Mouse (Mus musculus) gastrocnemius, adult 2 months (tissue): ENCODE measurements at regions not wholly inside any gene's neighbourhood (a gene's known extent, or its start where the extent isn't known, plus 50 kb on each side); places are given as distances from the start of the nearest gene placed in this dataset.
A peak's percentile ranks its signal among the peaks of the same experiment; 100 is the strongest.

Experiments
- DNase-seq: peaks from one replicate; pipeline ENCODE4 v3.0.0; 2022
- H3K27ac ChIP-seq: fragments of 200-600 bp; 2 replicates; pipeline ENCODE4 v1.8.1; 2022; ENCODE audit warnings: mild to moderate bottlenecking
- H3K4me3 ChIP-seq: fragments of 200-600 bp; 2 replicates; pipeline ENCODE4 v1.8.1; 2022; ENCODE audit warnings: mild to moderate bottlenecking, moderate library complexity
- CTCF ChIP-seq: fragments of 200-600 bp; IDR thresholded peaks from 2 replicates; pipeline ENCODE4 v1.8.1; 2022; ENCODE audit warnings: antibody characterized with exemption, mild to moderate bottlenecking, moderate library complexity
- intact Hi-C: fragments of 180-260 bp; cut with DNase I; formaldehyde crosslinking; loops from one replicate; pipeline ENCODE4 v1.15.1; 2025

DNA sequence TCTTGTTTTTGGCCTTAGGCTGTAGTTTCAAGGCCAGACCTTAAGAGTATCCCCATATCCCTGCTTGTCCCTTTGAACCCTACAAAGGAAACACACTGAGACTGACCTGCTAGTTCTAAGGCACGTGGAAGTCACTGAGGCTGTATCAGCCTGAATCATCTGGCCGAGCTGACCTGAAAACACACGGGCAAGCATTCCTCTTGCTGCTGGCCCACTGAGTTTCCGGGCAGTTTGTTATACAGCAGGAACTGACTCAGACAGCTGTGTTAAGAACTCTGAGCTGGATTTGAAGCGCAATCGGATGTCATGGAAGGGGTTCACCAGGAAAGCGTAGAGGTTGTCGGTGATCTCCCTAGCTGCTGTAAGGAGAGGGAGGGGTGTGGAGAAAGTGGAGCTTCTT is 75.9 kb upstream of the Zc3h12a start:
- no peak for DNase-seq
- no peak for TF ChIP-seq CTCF
- intact Hi-C loops = no loop called here
- Histone ChIP-seq H3K27ac (no peak overlapping the region), H3K4me3 (no peak overlapping the region)

GRCm38 (mm10) chr4:125201638-125202325 is 74.1 kb upstream of the Zc3h12a start:
- intact Hi-C loops = no loop called here
- Histone ChIP-seq H3K27ac (no peak overlapping the region), H3K4me3 (no peak overlapping the region)
- DNase-seq = no peak
- TF ChIP-seq CTCF = no peak

- TF ChIP-seq CTCF = no peak
- H3K27ac ChIP-seq = no peak overlapping the region
- intact Hi-C loops = no loop called here
- DNase-seq = no peak
- no peak overlapping the region for H3K4me3 ChIP-seq
Measured at GRCm38 (mm10) chr4:125200762-125201161, 73.1 kb upstream of the Zc3h12a start.

DNA sequence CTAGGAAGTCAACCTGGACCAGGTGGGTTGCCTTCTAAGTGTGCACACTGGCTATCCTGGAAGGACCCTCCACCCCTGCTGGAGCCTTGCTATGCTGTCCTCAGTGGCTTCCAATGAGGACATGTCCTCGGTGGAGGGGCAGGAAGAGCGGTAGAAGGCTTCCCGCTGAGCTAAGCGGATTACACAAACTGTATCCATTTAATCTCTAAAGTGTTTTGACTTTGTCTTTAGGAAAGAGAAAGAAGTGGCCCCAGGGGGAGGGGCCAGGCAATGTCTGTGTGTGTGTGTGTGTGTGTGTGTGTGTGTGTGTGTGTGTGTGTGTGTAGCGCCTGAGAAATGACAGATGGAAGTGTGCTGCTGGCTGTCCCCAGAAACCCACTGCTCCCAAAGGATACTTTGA is 71.6 kb upstream of the Zc3h12a start:
- no peak for TF ChIP-seq CTCF
- DNase-seq = no peak
- Histone ChIP-seq H3K27ac (no peak overlapping the region), H3K4me3 (no peak overlapping the region)
- intact Hi-C loops = no loop called here

GRCm38 (mm10) chr4:125195901-125196435 is 68.3 kb upstream of the Zc3h12a start:
- intact Hi-C loops = no loop called here
- no peak for TF ChIP-seq CTCF
- no peak for DNase-seq
- H3K4me3 ChIP-seq = no peak overlapping the region
- H3K27ac ChIP-seq = no peak overlapping the region

- Histone ChIP-seq H3K27ac (no peak overlapping the region), H3K4me3 (no peak overlapping the region)
- TF ChIP-seq CTCF = no peak
- intact Hi-C loops = no loop called here
- DNase-seq = no peak
Measured at GRCm38 (mm10) chr4:125194722-125195380, 67.2 kb upstream of the Zc3h12a start.

DNA sequence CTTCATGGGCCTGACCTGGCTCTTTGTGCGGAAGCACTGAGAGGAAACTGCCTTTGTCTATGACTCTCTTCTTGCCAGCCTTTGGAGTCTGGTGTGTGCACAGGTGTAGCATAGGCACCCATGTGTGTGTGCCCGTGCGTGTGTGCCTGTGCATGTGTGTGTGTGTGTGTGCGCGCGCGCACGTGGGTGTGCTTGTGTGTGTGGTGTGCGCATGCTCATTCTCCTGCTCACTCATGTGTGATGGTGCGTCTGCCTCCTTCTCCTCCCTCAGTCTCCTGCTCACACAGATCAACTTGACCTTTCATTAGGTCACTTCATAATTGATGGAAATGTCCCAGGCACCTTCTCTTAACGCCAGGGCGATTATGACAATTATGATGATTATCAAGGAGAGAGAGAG is 66.7 kb upstream of the Zc3h12a start:
- no peak for DNase-seq
- no peak overlapping the region for H3K27ac ChIP-seq
- TF ChIP-seq CTCF = no peak
- no peak overlapping the region for H3K4me3 ChIP-seq
- intact Hi-C loops = no loop called here

- intact Hi-C loops = no loop called here
- no peak overlapping the region for H3K4me3 ChIP-seq
- TF ChIP-seq CTCF = no peak
- no peak overlapping the region for H3K27ac ChIP-seq
- DNase-seq = no peak
Measured at GRCm38 (mm10) chr4:125191680-125192079, 64.0 kb upstream of the Zc3h12a start.

GRCm38 (mm10) chr4:125191010-125191409 is 63.4 kb upstream of the Zc3h12a start:
- peak; percentile 36 for DNase-seq
- intact Hi-C loops = no loop called here
- Histone ChIP-seq H3K27ac (no peak overlapping the region), H3K4me3 (no peak overlapping the region)
- no peak for TF ChIP-seq CTCF

GRCm38 (mm10) chr4:125189971-125190370 is 62.3 kb upstream of the Zc3h12a start:
- intact Hi-C loops = no loop called here
- no peak for TF ChIP-seq CTCF
- no peak overlapping the region for H3K4me3 ChIP-seq
- DNase-seq = no peak
- no peak overlapping the region for H3K27ac ChIP-seq

GRCm38 (mm10) chr4:125186246-125186645 is 58.6 kb upstream of the Zc3h12a start:
- no peak overlapping the region for H3K27ac ChIP-seq
- intact Hi-C loops = no loop called here
- TF ChIP-seq CTCF = no peak
- no peak for DNase-seq
- no peak overlapping the region for H3K4me3 ChIP-seq

DNA sequence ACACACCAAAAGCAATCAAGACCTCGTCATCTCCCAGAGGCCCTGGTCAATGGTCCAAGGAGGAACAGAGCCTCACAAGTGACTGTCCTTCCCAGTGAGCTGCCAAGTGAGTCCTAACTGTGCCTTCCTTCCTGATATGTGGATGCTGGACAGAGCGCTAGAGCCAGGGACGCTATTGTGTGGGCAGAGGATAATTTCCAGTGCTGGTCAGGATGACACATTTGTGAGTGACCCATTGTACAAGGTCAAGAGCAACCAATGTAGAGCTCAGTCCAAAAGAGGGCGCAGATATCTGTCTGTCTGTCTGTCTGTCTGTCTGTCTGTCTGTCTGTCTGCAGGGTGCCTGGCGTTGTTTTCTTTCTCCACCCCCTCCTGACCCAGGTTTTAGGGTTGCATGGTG is 57.4 kb upstream of the Zc3h12a start:
- intact Hi-C loops = no loop called here
- no peak for TF ChIP-seq CTCF
- Histone ChIP-seq H3K27ac (no peak overlapping the region), H3K4me3 (no peak overlapping the region)
- no peak for DNase-seq

DNA sequence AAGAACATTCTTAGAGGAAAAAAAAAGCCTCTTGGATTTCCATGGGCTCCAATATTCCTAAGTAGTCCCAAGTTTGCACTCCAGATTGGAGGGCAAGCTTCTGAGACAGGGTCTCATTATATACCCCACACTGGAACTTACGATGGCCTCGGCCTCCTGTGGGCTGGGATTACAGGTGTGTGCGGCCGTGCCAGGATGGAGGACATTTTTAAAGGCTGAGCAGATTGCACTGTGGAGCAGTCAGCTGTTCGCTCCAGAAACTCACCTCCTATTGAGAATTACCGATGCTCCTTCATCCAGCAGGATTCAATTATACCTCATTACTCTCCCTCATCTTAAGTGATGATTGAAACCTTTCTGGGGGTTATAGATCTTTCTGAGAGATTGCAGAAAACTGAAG is 53.3 kb upstream of the Zc3h12a start:
- H3K27ac ChIP-seq = no peak overlapping the region
- no peak for TF ChIP-seq CTCF
- DNase-seq = no peak
- intact Hi-C loops = no loop called here
- H3K4me3 ChIP-seq = no peak overlapping the region

- TF ChIP-seq CTCF = no peak
- no peak overlapping the region for H3K27ac ChIP-seq
- no peak overlapping the region for H3K4me3 ChIP-seq
- DNase-seq = no peak
- intact Hi-C loops = no loop called here
Measured at GRCm38 (mm10) chr4:125178552-125178951, 50.9 kb upstream of the Zc3h12a start.
